Mouse (Mus musculus): ENCODE results near the gene Prrc2b.

Prrc2b gene

GRCm38 (mm10) chr2:32162646-32163045, 11.8 kb downstream of the Prrc2b start:
- DNase-seq = no peak

- DNase-seq = no peak
Observed at GRCm38 (mm10) chr2:32163057-32163456, 12.2 kb downstream of the Prrc2b start.

- DNase-seq = peak; percentile 75
Observed at GRCm38 (mm10) chr2:32164503-32164902, 13.6 kb downstream of the Prrc2b start.

GRCm38 (mm10) chr2:32165040-32165800, 14.3 kb downstream of the Prrc2b start:
- DNase-seq = no peak

GRCm38 (mm10) chr2:32166581-32166980, 15.7 kb downstream of the Prrc2b start:
- DNase-seq = peak; percentile 64

- DNase-seq = peak; percentile 37
Observed at GRCm38 (mm10) chr2:32167034-32167770, 16.3 kb downstream of the Prrc2b start.

- DNase-seq = peak; percentile 87
Observed at GRCm38 (mm10) chr2:32167819-32168218, 16.9 kb downstream of the Prrc2b start.

- DNase-seq = no peak
Observed at GRCm38 (mm10) chr2:32169292-32169691, 18.4 kb downstream of the Prrc2b start.

GRCm38 (mm10) chr2:32170010-32170409, 19.1 kb downstream of the Prrc2b start:
- DNase-seq = peak; percentile 53

GRCm38 (mm10) chr2:32171658-32172433, 21.0 kb downstream of the Prrc2b start:
- DNase-seq = no peak

GRCm38 (mm10) chr2:32174170-32174741, 23.4 kb downstream of the Prrc2b start:
- DNase-seq = peak; percentile 86

GRCm38 (mm10) chr2:32175051-32175466, 24.2 kb downstream of the Prrc2b start:
- no peak for DNase-seq

- no peak for DNase-seq
Observed at GRCm38 (mm10) chr2:32175508-32175907, 24.6 kb downstream of the Prrc2b start.

GRCm38 (mm10) chr2:32176848-32177247, 26.0 kb downstream of the Prrc2b start:
- DNase-seq = no peak

- no peak for DNase-seq
Observed at GRCm38 (mm10) chr2:32177397-32178060, 26.6 kb downstream of the Prrc2b start.

- DNase-seq = no peak
Observed at GRCm38 (mm10) chr2:32179363-32179762, 28.5 kb downstream of the Prrc2b start.

- no peak for DNase-seq
Observed at GRCm38 (mm10) chr2:32180127-32180526, 29.2 kb downstream of the Prrc2b start.

GRCm38 (mm10) chr2:32181364-32181763, 30.5 kb downstream of the Prrc2b start:
- DNase-seq = no peak

GRCm38 (mm10) chr2:32182119-32182518, 31.2 kb downstream of the Prrc2b start:
- no peak for DNase-seq

- no peak for DNase-seq
Observed at GRCm38 (mm10) chr2:32182676-32183296, 31.9 kb downstream of the Prrc2b start.

- DNase-seq = no peak
Observed at GRCm38 (mm10) chr2:32187019-32187551, 36.2 kb downstream of the Prrc2b start.

GRCm38 (mm10) chr2:32187649-32188048, 36.8 kb downstream of the Prrc2b start:
- no peak for DNase-seq
